Mouse (Mus musculus) spleen, postnatal 36 days (tissue): ENCODE data around the gene Gng12.
"Not testable (repeated sequence)": the region's sequence is repeated elsewhere in the genome, so short reads cannot be mapped to it uniquely, and the experiment has no call there.

Source experiments
- DNase-seq, 2 experiments: peaks; one replicate each; pipeline ENCODE4 v3.0.0; 2022; ENCODE audit warnings: low spot score in 2 of 2, mixed read lengths in 1 of 2

The Gng12 gene

GRCm38 (mm10) chr6:66955089-66955657 lies 59.0 kb downstream of the Gng12 start:
- DNase-seq, result no peak

GRCm38 (mm10) chr6:66958466-66959235 lies 62.5 kb downstream of the Gng12 start:
- DNase-seq, result no peak

- DNase-seq, result peak; percentile 33 to 45
Measured at GRCm38 (mm10) chr6:66962582-66963043, 66.4 kb downstream of the Gng12 start.

- DNase-seq, result no peak
Measured at GRCm38 (mm10) chr6:66963068-66963467, 66.9 kb downstream of the Gng12 start.

- not testable (repeated sequence) for DNase-seq
Measured at GRCm38 (mm10) chr6:66963651-66964050, 67.5 kb downstream of the Gng12 start.

- no peak for DNase-seq
Measured at GRCm38 (mm10) chr6:66964222-66964621, 68.0 kb downstream of the Gng12 start.

GRCm38 (mm10) chr6:66965203-66965602 lies 69.0 kb downstream of the Gng12 start:
- no peak for DNase-seq

- no peak for DNase-seq
Measured at GRCm38 (mm10) chr6:66967788-66968187, 71.6 kb downstream of the Gng12 start.

GRCm38 (mm10) chr6:66969446-66969845 lies 73.2 kb downstream of the Gng12 start:
- no peak for DNase-seq

GRCm38 (mm10) chr6:66972300-66972699 lies 76.1 kb downstream of the Gng12 start:
- peak; percentile 11 to 21 for DNase-seq

- DNase-seq, result peak; percentile 58
Measured at GRCm38 (mm10) chr6:66973180-66973579, 77.0 kb downstream of the Gng12 start.

- no peak for DNase-seq
Measured at GRCm38 (mm10) chr6:66975522-66975921, 79.3 kb downstream of the Gng12 start.

- no peak for DNase-seq
Measured at GRCm38 (mm10) chr6:66979197-66979596, 83.0 kb downstream of the Gng12 start.

GRCm38 (mm10) chr6:66980040-66980439 lies 83.8 kb downstream of the Gng12 start:
- DNase-seq, result no peak

GRCm38 (mm10) chr6:66981366-66981765 lies 85.2 kb downstream of the Gng12 start:
- no peak for DNase-seq

- DNase-seq, result no peak
Measured at GRCm38 (mm10) chr6:66981864-66982263, 85.7 kb downstream of the Gng12 start.

GRCm38 (mm10) chr6:66984079-66984478 lies 87.9 kb downstream of the Gng12 start:
- DNase-seq, result no peak

GRCm38 (mm10) chr6:66984672-66985071 lies 88.5 kb downstream of the Gng12 start:
- DNase-seq, result no peak

GRCm38 (mm10) chr6:66985500-66985899 lies 89.3 kb downstream of the Gng12 start:
- DNase-seq, result no peak

GRCm38 (mm10) chr6:66986063-66986462 lies 89.9 kb downstream of the Gng12 start:
- DNase-seq, result no peak

GRCm38 (mm10) chr6:66987643-66988042 lies 91.4 kb downstream of the Gng12 start:
- DNase-seq, result peak; percentile 34 to 41

- no peak for DNase-seq
Measured at GRCm38 (mm10) chr6:66988363-66988762, 92.2 kb downstream of the Gng12 start.

- DNase-seq, result no peak
Measured at GRCm38 (mm10) chr6:66989037-66989436, 92.8 kb downstream of the Gng12 start.
